Mouse (Mus musculus): Measurements from ENCODE around the gene Rubcn.

- no peak for TF ChIP-seq CTCF (IDR thresholded peaks at IDR 0.05; ENCODE audit: extremely low read depth, insufficient read length, insufficient replicate concordance, low read depth, low read length)
- no peak for TF ChIP-seq POLR2A (IDR thresholded peaks at IDR 0.05; ENCODE audit: low read depth, low read length)
Observed at GRCm38 (mm10) chr16:32915292-32916068, 37.9 kb upstream of the Rubcn start.
